Mouse (Mus musculus) layer of hippocampus, adult 11-12 months (tissue): ENCODE data around the gene Sgpp1.
"Not testable (repeated sequence)": the region's sequence is repeated elsewhere in the genome, so short reads cannot be mapped to it uniquely, and the experiment has no call there.

ENCODE experiments used
- DNase-seq: peaks from one replicate; pipeline ENCODE4 v3.0.0; 2022; ENCODE audit warnings: low spot score

Sgpp1 gene

DNA sequence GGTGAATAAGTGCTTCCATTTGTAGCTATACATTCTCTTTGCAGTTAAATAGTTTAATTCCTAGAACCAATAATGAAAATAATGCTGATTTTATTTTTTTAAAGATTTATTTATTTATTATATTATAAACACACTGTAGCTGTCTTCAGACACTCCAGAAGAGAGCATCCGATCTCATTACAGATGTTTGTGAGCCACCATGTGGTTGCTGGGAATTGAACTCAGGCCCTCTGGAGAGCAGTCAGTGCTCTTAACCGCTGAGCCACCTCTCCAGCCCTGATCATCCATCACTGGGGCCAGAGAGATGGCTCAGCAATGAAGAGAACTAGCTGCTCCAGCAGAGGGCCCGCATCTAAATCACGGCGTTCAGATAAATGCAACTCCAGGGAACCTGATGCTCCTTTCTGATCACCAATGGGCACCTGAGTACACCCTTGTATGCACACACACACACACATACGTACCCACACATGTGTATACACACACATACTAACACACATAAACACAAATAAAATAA lies 3.5 kb downstream of the Sgpp1 start:
- no peak for DNase-seq

DNA sequence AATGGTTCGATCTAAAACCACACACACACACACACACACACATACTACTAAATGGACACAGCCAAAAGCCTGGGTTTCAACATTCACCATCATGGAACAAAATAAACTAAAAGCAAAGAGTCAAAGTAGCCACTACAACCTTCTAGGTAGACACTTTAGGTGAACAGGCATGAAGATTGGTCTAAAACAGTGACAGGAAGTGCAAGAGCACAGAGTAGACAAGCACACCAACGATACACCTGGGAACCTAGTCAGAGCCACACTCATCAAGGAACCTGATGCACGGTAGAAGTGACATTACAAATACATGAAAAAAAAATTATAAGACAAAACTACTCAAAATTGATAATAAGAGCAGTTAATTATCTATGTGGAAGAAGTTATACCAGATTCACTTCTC lies 4.0 kb downstream of the Sgpp1 start:
- no peak for DNase-seq

DNA sequence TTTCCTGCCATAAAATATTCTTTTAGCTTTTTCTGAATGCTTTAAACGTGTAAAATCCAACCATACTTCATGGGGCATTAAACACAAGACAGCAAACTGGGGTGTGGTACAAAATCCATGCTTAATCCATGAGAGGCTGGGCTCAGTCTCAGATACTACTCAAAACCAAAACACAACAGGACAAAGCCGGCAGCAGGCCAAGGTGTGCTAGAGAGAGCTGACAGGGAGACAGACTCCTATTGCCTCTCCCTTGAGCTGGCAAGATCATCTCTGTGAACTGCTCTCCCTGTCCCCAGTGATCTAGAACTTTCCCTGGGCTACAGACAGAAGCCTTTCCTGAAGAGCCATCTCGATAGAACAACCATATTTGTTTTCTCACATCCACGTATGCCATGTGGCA lies 5.1 kb downstream of the Sgpp1 start:
- DNase-seq = no peak

GRCm38 (mm10) chr12:75729876-75730275 lies 5.7 kb downstream of the Sgpp1 start:
- DNase-seq = no peak

DNA sequence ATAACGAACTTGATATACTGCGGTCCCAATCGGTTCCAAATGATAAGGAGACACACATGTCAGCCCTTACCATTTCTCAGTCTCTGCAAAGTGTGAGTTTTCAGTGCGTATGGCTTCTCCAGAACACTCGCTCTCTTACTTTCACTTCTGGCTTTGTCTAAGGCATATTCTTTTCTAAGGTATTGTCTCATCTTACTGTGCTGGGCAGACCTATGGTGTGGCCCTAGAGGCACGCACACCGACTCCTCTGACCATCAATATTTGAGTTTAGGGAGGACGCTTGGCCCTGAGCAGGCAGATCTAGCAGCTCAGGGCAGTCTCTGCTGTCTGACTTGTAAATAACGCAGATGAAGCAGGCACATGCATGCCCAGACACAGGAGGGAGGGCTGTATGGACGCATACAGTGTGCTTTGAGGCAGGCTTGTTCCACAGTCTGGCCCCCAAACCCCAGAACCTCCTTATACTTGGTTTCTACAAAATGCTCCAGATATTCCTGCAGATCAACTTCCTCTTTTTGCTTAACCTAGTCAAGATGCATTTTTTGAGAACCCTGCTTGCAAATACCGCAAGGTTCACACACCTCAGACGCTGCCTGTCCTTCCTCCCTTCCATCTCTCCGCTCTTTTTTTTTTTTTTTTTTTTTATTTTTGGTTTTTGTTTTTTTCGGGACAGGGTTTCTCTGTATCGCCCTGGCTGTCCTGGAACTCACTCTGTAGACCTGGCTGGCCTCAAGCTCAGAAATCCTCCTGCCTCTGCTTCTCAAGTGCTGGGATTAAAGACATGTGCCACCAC lies 8.0 kb downstream of the Sgpp1 start:
- DNase-seq = no peak

GRCm38 (mm10) chr12:75726349-75726861 lies 9.1 kb downstream of the Sgpp1 start:
- no peak for DNase-seq

- DNase-seq = peak; percentile 14
Measured at GRCm38 (mm10) chr12:75724621-75725324, 10.8 kb downstream of the Sgpp1 start.

- DNase-seq = no peak
Measured at GRCm38 (mm10) chr12:75723839-75724463, 11.6 kb downstream of the Sgpp1 start.

GRCm38 (mm10) chr12:75721941-75722340 lies 13.6 kb downstream of the Sgpp1 start:
- DNase-seq = no peak

DNA sequence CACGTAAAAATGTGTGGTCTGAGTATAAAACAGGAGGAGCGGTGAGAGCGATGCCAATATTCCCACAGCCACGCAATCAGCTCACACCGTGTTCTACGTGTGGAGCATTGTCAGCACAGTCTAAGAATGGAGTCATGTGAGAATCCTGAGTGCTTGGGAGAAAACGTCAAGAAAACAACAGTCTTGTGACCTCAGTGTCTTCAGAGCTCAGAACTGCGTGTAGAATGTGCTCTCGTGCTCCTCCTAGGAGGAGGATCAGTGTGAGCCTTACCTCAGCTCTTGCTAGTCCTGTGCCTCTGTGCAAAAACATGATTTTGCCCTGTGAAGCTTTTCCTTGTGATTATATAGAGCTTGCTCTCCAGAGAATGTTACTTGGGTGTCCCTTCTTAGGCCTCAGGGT lies 14.5 kb downstream of the Sgpp1 start:
- DNase-seq = no peak

DNA sequence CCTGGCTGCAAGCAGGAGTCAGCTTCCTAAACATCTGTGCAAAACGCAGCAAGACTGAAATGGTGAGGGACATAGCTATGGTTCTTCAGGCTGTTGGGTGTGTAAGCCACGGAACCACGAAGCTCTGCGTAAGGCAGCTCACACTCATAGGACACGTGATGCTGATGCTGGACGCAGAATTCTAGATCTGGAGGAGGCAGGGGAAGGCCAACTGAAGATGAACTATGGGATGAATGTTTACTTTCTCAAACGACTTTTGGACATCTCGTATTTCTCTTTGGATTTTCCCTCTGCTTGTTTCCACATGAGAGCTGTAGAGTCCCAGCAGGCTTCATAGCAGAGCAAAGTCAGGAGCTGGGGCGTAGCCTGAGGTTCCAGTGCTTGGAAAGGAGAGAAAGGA lies 21.9 kb downstream of the Sgpp1 start:
- DNase-seq = no peak

DNA sequence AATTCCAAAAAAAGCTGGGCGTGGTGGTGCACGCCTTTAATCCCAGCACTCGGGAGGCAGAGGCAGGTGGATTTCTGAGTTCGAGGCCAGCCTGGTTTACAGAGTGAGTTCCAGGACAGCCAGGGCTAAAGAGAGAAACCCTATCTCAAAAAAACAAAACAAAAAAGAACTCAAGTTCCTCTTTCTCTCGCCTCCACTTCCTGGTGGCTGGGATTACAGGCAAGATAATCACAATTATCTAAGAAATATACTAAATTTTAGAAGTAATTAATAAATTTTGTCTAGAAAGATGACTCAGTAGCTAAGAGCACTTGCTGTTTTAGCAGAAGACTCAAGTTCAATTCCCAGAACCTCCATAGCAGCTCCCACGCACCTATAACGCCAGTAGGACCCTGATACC lies 22.6 kb downstream of the Sgpp1 start:
- not testable (repeated sequence) for DNase-seq

GRCm38 (mm10) chr12:75710596-75711376 lies 24.7 kb downstream of the Sgpp1 start:
- no peak for DNase-seq

GRCm38 (mm10) chr12:75709506-75709905 lies 26.0 kb downstream of the Sgpp1 start:
- DNase-seq = no peak

DNA sequence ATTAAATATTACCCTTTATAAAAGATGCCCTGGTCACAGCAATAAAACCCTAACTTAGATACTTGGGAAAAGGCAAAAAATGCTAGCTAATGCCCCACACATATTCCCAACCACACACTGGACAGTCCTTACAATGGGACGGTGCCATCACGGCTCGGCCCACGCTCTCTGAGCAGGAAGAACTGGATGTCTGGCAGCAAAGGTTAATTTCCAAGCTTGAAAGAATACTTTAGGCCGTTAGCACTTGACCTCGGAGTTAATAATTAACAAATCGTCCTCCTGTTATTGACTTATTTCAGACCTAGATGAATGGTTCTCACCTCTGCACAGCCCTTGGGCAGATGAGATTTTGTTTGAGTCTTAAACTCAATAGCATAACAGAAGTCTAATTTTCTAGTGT lies 28.9 kb downstream of the Sgpp1 start:
- no peak for DNase-seq

GRCm38 (mm10) chr12:75702739-75703122 lies 32.8 kb downstream of the Sgpp1 start:
- DNase-seq = no peak

DNA sequence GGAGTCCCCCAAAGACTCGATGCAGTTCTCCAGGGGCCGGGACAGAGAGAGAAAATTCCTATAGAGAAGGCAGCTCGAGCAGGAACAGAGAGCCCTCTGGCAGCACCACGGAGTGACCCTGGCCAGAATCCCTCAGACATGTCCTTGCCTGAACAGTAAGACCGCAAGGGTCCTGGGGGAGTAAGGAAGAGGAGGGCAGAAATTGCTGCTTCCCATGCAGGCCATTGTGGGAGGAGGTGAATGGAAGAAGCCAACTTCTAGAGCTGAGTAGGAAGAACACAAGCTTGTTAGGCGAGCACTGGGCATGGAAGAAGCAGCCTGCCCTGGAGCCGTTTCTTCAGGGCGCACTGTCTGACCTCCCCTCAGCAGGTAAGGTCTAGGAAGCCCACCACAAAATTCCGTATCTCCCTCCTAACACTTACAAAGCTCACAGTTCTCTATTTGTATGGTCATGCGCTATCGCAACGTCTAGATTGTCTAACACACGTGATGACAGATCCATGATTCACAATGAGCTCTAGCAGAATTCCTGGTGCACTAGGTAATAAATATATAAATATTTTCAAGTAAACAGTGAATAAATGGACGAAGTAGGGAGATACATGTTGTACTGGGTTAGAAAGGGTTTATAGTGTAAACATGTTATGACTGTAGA lies 33.3 kb downstream of the Sgpp1 start:
- no peak for DNase-seq

DNA sequence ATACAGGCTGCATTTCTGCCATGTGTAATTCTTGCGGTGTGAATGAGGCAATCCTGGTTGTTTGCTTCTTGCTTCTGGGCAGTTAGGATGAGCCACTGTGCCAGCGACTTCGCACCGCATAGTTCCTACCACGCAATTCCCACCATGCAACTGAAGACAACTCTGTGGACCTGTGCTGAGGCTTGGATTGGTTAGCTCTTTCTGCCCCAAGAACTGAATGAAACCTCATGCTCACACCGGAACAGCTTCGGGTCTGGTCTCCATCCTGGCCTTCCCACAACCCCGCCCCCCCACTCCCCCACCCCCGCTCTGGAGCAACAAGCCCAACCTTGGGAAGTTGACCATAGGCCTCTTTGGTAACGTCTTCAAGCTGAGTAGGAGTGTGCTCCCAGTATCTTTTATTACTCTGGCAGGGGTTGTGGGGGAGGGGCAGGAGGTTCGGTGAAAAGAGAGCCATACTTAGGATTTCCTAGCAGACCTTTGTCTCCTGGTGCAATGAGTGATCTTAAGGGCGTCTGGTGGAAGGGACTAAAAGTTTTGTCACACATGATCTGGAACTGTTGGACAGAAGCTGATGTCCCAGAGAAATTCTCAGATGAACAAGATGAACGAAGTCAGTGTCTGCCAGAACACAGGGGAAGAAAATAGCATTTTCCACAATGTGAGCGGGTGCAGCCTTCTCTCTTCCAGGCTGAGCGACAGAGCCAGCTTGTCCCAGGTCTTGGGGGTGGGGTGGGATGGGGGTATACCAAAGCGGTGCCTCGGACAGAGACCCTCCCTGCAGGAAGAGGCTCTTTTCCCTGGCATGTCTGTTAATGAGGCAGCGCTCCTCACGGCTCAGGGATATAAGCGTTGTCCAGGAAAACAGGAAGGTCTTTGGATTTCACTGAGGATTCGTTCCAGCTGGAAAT lies 34.1 kb downstream of the Sgpp1 start:
- DNase-seq = no peak

GRCm38 (mm10) chr12:75698692-75699091 lies 36.8 kb downstream of the Sgpp1 start:
- DNase-seq = no peak

GRCm38 (mm10) chr12:75695845-75696244 lies 39.7 kb downstream of the Sgpp1 start:
- DNase-seq = not testable (repeated sequence)
